Mouse (Mus musculus) lung, postnatal 36 days (tissue): ENCODE data around the gene Tsga10ip.
"Not testable (repeated sequence)": the region's sequence is repeated elsewhere in the genome, so short reads cannot be mapped to it uniquely, and the experiment has no call there.

ENCODE experiments used
- DNase-seq: peaks from one replicate; pipeline ENCODE4 v3.0.0; 2022; ENCODE audit warnings: mixed read lengths

Gene Tsga10ip

DNA sequence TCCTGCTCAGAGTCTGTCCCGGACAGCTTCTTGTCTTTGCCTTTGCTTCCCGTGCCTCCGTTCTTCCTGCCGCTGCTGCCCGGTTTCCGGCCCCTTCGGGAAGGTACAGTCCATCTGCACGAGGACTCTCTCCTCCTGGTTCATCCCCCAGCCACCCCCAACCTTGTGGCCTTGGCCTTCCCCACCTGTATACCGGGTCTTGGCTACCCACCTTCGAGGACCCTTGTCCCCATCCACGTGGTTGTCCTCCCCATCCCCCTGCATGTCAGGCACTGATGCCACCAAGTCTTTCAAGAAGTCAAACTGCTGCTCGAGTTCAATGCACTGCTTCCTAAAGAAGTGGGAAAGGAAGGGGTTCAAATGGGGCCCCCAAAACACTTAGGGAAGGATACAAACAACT, 21.2 kb upstream of the Tsga10ip start:
- DNase-seq = no peak

DNA sequence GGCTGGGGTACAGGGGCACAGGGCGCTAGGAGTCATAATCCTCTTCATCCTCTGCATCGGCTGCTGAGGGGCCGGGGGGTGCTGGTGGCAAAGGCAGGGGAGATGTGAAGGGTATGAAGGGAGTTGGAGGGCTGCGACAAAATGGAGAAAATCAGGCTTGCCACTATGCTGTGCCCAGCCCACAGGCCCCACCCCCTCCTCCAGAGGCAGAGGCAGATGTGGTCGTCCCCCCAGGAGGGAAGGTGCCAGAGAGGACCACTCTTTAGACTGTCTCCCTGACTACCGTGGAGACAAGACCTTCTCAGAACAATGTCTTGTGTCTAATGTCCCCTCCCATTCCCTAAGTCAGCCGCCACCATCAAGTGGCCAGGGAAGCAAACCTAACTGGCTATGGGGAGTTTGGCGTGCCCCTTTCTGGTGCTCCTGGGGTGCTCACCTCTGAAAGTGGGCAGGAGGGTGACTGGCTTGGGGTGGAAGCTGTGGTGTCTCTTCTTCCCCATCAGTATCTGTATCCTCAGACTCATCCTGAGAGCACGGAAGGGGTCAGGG, 20.6 kb upstream of the Tsga10ip start:
- no peak for DNase-seq

DNA sequence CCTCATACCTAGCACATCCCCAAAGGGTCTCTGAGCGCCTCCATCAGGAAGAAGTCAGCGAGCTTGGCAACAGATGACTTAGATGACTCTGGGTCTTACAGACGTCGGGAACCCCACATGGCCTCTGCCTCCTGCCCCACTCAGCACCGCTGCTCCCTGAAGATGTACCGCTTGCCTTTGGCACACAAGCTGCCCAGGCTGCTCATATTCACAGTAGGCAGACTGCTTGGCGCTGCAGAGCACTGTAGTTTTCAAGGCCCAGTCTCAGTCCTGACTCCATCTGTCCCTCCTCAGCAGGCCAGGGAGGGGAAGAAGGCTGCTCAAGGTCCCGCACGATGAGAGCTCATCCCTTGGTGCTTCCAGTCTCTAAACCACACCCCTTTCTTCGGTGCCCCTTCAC, 19.9 kb upstream of the Tsga10ip start:
- no peak for DNase-seq

DNA sequence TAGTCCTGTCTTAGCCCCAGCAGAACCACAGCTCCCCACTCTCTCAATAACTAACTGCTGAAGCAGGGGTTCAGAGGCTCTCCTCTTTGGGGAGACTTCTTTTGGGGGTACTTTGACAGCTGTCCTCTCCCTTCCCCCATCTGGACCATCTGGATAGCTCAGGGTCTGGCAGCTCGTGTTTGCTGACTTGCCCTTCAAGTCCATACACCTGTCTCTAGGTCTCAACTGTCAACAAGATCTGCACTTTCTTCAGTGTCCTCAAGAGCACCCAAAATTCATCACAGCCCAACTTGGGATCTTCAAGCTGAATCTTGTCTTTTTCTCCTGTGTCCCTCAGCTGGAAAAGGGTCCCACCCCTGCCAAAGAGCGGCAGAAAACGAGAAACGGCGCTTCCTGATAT, 19.5 kb upstream of the Tsga10ip start:
- DNase-seq = no peak

DNA sequence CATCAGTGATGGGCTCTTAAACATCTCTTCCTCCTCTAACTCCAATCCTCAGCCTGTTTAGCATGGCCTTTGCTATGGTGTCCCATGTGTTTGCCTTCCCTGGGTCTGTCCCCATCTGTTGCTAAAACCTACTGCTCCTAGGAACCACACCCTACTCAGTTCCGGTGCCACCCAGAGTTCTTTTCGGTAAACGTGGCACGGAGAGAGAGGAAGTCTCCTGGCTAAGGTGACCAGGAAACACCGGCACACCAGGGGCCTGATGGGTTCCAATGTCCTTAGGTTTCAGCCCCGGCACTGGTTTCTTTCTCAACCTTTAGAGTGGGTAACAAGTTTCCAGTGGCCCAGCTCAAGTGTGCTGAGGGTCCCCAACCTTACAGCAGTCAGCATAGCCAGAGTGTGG, 18.3 kb upstream of the Tsga10ip start:
- DNase-seq = no peak

DNA sequence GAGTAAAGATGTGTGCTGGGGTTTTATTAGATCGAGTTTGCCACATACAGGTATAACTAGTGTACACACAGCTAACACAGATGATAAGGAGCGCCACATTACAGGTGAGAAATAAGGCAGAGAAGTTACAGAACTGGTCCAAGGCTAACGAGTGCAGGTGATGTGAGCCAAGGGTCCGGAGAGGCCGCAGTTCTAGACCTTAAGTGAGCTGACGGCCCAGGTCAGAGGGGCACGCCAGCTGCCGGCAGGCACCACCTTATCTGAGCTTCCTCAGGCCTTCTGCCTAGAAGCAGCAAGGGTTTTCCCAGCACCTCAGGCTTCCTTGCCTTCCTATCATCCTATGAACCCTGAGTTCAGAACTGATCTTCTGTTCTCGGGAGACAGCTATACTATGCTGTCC, 17.3 kb upstream of the Tsga10ip start:
- no peak for DNase-seq

DNA sequence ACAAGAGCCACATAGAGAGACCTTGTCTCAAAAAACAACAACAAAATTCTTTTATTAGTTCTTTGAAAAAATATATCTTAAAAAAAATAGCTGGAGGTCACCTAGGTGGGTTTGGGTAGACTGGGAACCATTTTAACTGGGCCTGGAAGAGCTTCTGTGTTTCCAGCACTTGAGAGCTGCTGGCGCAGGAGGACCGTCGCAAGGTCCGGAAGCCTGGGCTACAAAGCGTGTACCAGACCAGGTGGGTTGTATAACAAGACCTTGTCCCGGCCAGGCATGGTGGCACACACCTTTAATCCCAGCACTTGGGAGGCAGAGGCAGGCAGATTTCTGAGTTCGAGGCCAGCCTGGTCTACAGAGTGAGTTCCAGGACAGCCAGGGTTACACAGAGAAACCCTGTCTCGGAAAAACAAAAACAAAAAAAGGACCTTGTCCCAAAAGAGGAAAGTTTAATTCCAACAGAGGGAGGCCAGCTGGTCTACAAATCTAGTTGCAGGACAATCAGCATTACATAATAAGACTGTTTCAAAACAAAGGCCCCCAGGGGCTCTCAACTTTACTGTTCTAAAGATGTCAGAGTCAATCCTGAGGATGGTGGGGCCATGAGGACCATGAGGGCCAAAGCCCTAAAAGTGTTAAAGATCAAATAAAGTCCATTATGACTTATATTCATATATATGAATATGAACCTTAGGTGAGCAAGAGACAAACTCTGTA, 16.6 kb upstream of the Tsga10ip start:
- peak; percentile 46 for DNase-seq

DNA sequence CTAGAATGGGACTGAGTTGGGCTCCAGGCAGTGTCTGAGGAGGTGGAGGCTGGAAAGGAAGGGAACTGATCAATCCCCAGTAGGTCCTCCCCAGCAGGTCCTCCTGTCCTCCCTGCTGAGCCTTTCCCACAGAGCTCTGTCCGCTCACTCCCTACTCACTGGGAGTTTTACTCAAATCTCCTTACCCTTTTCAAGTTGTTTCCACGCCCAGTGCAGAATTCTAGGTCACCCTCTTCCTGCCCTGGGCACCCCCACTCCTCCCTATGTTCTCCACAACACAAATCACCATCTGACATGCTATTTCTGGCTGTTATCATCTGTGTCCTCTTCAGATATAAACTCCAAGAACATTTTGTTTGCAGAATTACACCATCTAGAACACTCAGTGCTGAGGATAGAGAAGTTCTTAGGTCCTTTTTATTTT, 12.2 kb upstream of the Tsga10ip start:
- peak; percentile 69 for DNase-seq

DNA sequence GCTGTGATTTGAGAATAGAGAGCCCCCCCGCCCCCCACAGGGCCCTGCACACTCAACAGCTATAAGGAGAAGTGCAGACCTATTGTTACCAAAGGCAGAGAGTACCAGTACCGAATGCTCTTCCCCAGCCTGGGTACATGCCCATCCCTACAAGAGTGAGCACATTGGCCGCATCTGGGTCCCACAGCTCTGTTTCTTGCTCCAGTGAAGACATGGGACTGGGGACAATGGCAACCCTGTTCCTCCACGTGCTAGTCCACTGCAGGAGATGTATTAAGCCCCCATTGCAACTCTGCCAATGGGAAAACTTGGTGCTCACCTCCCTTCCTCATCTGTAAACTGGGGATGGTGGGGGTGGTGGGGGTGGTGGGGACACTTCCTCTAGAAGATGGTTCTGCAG, 11.5 kb upstream of the Tsga10ip start:
- no peak for DNase-seq

DNA sequence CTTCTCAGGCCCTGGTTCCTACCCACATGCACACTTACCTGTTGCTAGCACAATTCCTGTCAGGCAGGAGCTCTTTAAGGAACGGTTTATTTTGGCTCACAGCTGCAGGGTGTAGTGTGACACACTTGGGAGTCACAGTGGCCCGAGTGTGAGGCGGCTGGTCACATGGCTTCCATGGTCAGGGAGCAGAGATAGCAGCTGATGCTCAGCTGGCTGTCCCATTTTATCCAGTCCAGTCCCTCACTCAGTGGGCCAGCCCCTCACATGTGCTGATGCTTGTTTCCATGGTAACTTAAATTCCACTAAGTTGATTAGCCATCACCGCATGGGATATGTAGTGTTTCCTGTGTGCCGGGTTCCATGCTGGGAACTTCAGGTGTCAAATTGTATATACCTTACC, 9.6 kb upstream of the Tsga10ip start:
- DNase-seq = no peak

DNA sequence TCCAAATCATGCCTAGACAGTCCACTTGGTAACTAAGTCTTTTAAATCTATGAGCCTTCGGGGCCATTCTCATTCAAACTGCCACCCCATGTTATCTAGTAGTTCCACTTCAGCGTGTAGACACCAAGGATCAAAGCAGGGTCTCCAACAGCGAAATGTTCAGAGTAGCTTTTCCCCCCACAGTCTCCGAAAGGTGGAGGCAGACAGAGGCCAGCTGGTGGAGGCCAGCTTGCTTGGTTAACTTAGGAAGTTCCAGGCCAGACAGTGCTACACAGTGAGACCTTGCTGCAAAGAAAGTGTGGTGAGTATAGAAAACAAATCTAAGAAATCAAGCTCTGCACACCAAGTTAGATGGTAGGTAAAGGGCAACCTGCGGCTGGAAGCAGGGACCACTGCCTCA, 8.3 kb upstream of the Tsga10ip start:
- no peak for DNase-seq

DNA sequence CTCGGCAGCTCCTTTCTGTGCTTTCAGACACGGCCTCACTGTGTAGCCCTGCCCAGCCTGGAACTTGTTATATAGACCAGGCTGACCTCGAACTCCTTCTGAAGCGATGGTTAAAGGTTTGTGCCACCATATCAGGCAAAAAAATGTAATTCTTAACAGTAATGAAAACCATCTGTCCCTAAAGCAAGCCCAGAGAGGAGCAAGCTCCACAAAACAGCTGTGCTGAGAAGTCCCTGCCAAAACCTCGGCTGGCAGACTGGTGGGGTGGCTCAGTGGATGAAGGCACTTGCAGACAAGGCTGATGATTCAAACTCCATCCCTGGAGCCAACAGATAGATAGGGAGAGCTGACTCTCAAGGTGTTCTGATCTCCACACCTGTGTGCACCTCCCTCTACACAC, 6.7 kb upstream of the Tsga10ip start:
- peak; percentile 59 for DNase-seq

DNA sequence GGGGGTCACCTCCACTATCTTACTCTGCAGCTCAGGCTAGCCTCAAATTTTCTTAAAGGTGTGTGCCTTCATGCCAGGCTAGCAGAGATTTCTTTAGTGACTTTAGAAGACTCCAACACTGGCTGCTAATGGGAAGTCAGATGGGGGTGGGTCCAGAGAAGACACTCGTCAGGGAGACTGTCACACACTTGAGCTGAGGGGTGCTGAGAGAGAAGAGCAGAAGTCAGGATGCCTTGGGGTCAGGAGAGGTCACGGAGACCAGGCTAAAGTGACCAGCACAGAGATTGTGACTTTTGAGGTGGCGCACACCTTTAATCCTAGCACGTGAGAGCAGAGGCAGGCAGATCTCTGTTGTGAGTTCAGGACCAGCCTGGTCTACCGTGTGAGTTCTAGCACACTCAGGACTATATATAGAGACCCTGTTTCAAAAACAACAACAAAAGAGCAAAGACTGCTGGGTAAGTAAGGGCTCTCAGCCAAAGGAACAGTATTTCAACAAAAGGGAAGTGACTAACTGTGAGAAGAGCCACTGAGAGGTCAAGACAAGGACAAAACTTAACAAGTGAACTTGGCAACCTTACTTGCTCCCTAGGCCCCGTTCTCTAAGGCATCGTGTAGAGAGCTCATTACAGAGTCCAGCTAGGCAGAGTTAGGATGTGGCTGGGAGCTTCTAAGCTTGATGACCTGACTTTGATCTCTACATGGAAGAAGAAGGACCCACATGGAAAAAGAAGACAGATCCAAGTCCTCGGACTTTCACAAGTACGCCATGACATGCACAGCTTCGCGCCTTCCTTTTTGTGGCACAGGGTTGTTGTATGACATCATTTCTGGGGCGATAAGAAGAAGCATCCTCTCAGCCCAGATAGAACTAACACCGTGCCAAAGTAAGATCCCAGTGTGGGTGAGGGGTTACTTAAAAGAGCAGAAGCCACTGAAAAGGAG, 6.0 kb upstream of the Tsga10ip start:
- DNase-seq = peak; percentile 64

DNA sequence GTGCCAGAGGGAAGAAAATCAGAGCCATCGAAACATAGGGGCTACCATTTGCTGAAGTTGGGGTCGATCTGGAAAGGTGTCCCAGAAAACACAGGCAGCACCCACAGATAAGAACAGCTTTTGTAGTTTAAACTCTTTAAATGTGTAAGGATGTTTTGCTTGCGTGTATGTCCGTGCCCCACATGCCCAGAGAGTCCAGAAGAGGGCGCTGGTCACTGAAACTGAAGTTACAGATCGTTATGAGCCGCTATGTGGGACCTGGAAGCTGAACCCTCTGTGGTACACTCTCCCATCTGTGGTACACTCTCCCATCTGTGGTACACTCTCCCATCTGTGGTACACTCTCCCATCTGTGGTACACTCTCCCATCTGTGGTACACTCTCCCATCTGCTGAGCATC, 4.8 kb upstream of the Tsga10ip start:
- DNase-seq = peak; percentile 82

DNA sequence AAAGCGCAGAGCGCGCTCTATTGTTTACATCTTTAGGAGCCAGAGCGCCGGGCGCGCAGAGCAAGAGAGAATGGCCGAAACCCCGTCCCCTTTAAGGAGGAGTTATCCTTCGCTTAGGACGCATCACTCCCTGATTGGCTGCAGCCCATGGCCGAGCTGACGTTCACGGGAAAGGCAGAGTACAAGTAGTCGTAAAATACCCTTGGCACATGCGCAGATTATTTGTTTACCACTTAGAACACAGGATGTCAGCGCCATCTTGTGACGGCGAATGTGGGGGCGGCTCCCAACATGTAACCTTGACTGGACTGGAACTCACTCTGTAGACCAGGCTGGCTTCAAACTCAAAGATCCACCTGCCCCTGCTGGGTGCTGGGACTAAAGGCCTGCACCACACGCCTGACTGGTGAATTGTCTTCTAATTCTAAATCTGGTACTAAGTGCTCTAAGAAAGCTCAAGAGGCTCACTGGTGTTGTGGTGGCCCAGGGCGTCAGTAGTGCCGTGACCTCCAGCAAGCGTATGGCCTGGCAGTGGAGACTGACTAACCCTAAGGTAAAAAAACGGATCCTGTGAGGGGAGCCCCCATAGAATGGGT, 4.3 kb upstream of the Tsga10ip start:
- peak; percentile 71 for DNase-seq

DNA sequence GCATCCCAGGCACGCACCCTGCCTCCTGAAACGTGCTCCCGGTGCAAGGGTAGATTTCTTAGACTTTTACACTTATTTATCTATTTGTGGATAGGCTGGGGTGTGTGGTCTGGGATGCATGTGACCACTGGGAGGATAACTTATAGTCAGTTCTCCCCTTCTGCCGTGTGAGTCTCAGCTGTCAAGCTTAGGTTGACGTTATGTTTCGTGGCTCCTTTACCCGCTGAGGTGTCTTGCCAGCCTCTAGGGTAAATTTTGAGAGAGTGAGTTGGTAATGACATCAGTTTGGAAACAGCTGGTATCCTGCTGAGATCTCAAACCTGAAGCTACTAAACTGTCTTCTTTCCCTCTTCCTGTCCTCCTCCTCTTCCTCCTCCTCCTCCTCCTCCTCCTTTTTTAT, 3.6 kb upstream of the Tsga10ip start:
- DNase-seq = no peak

DNA sequence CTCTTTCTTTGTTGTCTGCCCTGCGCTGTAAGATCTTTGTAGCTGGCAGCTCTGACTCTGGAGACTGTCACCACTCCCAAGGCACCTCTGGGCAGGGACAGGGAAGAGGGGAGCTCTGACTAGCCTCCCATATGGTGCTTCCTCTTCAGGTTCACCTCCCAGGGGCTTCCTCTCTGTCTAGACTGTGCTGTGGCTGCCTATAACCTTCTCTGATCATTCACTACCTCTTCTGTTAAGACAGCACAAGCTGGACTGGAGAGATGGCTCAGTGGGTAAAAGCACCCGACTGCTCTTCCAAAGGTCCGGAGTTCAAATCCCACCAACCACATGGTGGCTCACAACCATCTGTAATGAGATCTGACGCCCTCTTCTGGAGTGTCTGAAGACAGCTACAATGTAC, 1.3 kb downstream of the Tsga10ip start:
- DNase-seq = not testable (repeated sequence)

DNA sequence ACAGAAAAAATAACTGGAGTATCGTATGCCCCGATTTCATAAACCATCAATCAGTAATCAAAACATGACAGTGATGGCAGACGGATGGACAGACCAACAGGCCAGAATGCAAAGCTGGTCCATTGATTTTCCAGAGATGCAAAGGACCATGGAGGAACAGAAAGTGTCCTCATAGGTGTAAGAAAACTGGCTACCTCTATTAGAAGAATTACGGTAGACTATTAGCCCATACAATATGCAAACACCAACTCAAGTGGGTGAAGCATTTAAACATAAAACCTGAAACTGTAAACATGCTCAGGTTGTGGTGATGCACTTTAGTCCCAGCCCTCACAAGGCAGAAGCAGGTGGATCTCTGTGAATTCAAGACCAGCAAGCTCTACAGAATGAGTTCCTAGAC, 7.0 kb downstream of the Tsga10ip start:
- no peak for DNase-seq

DNA sequence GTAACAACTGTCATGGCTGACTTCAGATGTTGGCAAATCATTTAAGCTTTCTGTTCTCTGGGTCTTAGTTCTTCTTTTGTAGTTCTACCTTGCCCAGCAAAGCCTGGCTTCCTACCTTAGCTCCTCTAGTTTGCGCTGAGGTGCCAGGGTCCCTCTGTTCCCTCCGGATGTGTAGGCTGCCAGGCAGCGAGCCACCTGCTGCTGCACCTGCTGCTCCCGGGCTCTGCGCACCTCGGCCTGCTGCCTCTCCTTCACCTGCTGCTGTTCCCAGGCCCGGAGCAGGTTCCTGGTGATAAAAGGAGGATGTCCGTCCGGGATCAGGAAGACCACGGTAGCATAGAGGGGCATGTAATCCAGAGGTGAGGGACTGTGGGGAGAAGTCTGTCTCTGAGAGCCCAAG, 8.2 kb downstream of the Tsga10ip start:
- no peak for DNase-seq

DNA sequence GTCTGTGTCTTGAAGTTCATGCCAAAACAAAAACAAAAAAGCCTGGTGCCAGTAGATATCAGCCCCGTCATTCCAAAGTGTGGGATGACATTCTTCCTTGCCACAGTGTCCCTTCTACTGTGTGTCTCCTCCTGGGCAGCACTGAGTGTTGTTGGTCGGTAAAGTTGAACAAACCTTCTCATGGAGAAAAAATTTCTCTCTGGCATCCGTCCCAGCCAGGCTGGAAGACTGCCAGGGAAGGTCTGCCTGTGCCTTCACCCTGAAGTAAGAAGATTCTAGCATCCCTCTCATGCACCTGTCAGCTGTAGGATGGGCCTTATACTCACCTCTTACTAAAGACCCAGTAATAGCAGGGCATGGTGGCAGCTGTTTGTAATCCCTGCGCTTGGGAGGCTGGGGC, 9.4 kb downstream of the Tsga10ip start:
- peak; percentile 68 for DNase-seq

DNA sequence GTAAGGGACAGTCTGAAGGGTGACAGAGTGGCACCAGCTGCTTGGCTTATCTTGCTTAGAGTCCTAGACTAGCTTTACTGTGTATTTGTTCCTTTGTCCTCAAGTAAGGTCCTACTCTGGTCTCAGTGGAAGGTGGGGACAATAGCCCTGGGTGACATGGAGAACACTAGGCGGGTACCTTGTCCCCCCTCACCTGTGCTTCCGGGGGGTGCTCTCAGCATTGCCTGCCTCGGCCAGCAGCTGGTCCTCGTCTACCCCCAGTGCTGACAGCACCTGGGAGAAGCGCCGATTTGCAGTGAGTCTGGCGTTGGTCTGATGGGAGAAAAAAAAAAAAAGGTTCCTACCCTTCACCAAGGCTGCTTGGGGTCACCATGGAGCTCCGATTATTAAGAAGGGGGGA, 11.9 kb downstream of the Tsga10ip start:
- DNase-seq = no peak

DNA sequence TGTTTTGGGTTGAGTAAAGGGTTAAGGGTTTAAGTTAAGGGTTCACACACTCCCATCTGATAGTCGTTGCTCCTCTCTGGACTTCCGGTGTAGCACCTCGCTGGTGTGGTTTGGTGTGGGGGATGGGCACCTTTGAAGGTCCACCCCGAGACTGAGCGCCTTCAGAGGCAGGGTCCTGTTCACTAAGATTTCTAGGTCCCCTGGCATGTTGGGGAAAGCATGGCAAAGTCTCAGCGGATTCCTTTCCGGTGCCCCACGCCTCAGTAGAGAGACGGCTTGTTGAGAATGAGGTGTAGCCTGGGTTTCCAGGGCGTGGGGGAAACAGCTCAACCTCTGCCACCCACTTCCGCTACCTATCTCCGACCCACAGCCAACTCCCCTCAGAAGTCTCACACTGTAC, 12.7 kb downstream of the Tsga10ip start:
- DNase-seq = peak; percentile 60

DNA sequence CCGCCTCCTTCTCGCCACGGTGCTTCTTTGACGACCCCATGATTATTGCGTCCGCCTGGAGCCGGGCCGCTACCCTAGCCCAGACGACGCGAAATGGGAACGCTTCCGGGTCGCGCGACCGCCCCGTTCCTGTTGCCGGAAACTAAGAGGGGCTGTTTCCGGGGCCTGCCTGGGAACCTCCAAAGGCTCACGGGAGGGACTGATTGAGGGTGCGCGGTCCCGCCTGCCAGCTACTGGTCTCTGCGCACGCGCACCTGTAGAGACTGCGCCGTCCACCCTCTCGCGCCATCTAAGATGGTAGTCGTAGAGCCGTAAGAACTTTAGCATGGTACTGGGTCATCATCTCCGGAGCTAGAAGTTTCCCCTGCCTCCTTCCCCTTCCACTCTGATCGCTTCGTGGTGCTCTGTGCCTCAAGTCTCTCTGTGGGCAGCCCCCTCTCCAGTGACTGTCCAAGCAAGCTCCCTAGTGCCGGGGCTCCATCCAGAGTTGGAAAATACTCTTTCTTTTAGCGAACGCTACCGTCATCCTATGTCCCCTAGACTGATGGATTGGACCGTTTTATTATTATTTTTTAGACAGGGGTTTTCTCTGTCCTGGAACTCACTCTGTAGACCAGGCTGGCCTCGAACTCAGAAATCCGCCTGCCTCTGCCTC, 13.6 kb downstream of the Tsga10ip start, which contains the start of gene Sart1:
Sart1 (minus strand) TSS at position 116 of the 655 bp plus-strand sequence.
- peak; percentile 97 for DNase-seq
